Mouse (Mus musculus): ENCODE measurements at regions not wholly inside any gene's neighbourhood (a gene's known extent, or its start where the extent isn't known, plus 50 kb on each side); places are given as distances from the start of the nearest gene placed in this dataset.

DNA sequence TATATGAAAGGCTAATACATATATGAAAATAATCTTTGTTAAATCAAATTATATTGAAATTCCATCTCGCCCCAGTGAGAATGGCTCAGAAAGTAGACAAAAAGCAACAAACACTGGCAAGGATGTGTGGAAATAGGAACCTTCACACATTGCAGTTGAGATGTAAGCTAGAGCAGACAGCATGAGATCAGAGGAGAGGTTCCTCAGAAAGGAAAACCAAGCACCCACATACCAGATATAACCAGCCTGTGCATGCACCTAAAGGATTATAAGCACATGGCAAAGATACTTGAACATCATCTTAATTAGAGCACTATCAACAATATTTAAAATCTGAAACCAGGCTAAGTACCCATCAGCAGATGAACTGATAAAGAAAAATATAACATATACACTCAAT is 60.6 kb upstream of the Sstr4 start:
- Histone ChIP-seq H3K36me3 (ENCODE audit: control insufficient read depth in 1 of 2, insufficient read depth in 2 of 2, low read length in 2 of 2) (no peaks in the 10 kb centered on the region), H3K79me2 (ENCODE audit: control insufficient read depth, insufficient read depth, low read length, poor library complexity) (no peaks in the 10 kb centered on the region), H3K9me3 (replicated peaks; ENCODE audit: insufficient read depth, low read length) (no peaks in the 10 kb centered on the region), H3K9ac (ENCODE audit: control insufficient read depth, low read depth, low read length, poor library complexity, severe bottlenecking) (no peak overlapping the region), H3K27ac (ENCODE audit: control insufficient read depth, low read depth, low read length) (no peak overlapping the region), H3K27me3 (ENCODE audit: control insufficient read depth in 1 of 2, insufficient read depth in 2 of 2, low read length in 2 of 2) (no peaks in the 10 kb centered on the region), H3K4me1 (ENCODE audit: control insufficient read depth in 1 of 2, insufficient read depth in 2 of 2, low read length in 2 of 2) (no peaks in the 10 kb centered on the region), H3K4me3 (ENCODE audit: control insufficient read depth in 1 of 2, insufficient read depth in 1 of 2, low read depth in 2 of 2, low read length in 2 of 2) (no peak overlapping the region)
- no peak for DNase-seq (ENCODE audit: low read depth, low spot score)
- TF ChIP-seq GATA1 (IDR thresholded peaks at IDR 0.05; ENCODE audit: low read depth, low read length) (no peak), RCOR1 (IDR thresholded peaks at IDR 0.05; ENCODE audit: low read depth, low read length) (no peak), MYC (IDR thresholded peaks at IDR 0.05; ENCODE audit: low read depth, low read length) (no peak), POLR2AphosphoS5 (IDR thresholded peaks at IDR 0.05; ENCODE audit: borderline replicate concordance, low read depth, low read length) (no peak), BHLHE40 (IDR thresholded peaks at IDR 0.05; ENCODE audit: borderline replicate concordance, low read depth, low read length) (no peak), E2F4 (IDR thresholded peaks at IDR 0.05; ENCODE audit: borderline replicate concordance, low read depth, low read length) (no peak), USF2 (IDR thresholded peaks at IDR 0.05; ENCODE audit: borderline replicate concordance in 1 of 2, insufficient read depth in 1 of 2, low read depth in 1 of 2, low read length in 2 of 2) (no peak), CHD1 (IDR thresholded peaks at IDR 0.05; ENCODE audit: low read depth, low read length) (no peak), ZKSCAN1 (IDR thresholded peaks at IDR 0.05; ENCODE audit: low read depth, low read length) (no peak), EP300 (IDR thresholded peaks at IDR 0.05; ENCODE audit: low read depth in 1 of 2, low read length in 2 of 2) (no peak), MEF2A (IDR thresholded peaks at IDR 0.05; ENCODE audit: extremely low read depth, insufficient replicate concordance, low read depth, low read length, poor library complexity, severe bottlenecking) (no peak), RAD21 (IDR thresholded peaks at IDR 0.05; ENCODE audit: low read depth, low read length) (no peak), KAT2A (conservative IDR thresholded peaks at IDR 0.05; ENCODE audit: low read depth, low read length) (no peak), CTCF (IDR thresholded peaks at IDR 0.05 in 2 of 3, conservative IDR thresholded peaks at IDR 0.05 in 1 of 3; ENCODE audit: control insufficient read depth in 1 of 3, insufficient read depth in 1 of 3, low read depth in 2 of 3, low read length in 3 of 3, poor library complexity in 1 of 3, severe bottlenecking in 1 of 3) (no peak), POLR2AphosphoS2 (IDR thresholded peaks at IDR 0.05; ENCODE audit: low read length) (no peak), MYB (IDR thresholded peaks at IDR 0.05; ENCODE audit: low read depth, low read length) (no peak), MAZ (IDR thresholded peaks at IDR 0.05; ENCODE audit: low read depth, low read length) (no peak), ZMIZ1 (IDR thresholded peaks at IDR 0.05; ENCODE audit: low read depth, low read length) (no peak), UBTF (IDR thresholded peaks at IDR 0.05; ENCODE audit: borderline replicate concordance, insufficient read depth, low read depth, low read length) (no peak)

DNA sequence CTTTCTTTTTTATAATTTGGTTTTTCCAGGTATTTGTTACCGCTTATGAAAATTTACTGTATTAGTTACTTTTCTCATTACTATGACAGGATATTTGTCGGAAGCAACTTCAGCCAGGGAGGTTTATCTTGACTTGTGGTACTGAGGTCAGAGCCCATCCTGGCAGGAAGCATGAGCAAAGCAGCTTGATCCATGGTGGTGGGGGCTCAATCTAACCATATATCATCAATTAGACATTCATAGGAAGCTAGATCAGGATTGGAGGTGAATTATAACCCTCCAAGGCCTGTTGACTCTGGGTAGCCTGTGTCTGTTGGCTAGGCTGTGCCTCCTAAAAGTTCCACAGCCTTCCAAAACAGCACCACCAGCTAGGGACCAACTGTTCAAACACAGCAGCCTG is 58.5 kb upstream of the Sstr4 start:
- Histone ChIP-seq H3K4me1 (ENCODE audit: control insufficient read depth in 1 of 2, insufficient read depth in 2 of 2, low read length in 2 of 2) (no peaks in the 10 kb centered on the region), H3K9ac (ENCODE audit: control insufficient read depth, low read depth, low read length, poor library complexity, severe bottlenecking) (no peak overlapping the region), H3K27me3 (ENCODE audit: control insufficient read depth in 1 of 2, insufficient read depth in 2 of 2, low read length in 2 of 2) (no peaks in the 10 kb centered on the region), H3K27ac (ENCODE audit: control insufficient read depth, low read depth, low read length) (no peak overlapping the region), H3K4me3 (ENCODE audit: control insufficient read depth in 1 of 2, insufficient read depth in 1 of 2, low read depth in 2 of 2, low read length in 2 of 2) (no peak overlapping the region), H3K79me2 (ENCODE audit: control insufficient read depth, insufficient read depth, low read length, poor library complexity) (no peaks in the 10 kb centered on the region), H3K36me3 (ENCODE audit: control insufficient read depth in 1 of 2, insufficient read depth in 2 of 2, low read length in 2 of 2) (no peaks in the 10 kb centered on the region), H3K9me3 (replicated peaks; ENCODE audit: insufficient read depth, low read length) (no peaks in the 10 kb centered on the region)
- TF ChIP-seq GATA1 (IDR thresholded peaks at IDR 0.05; ENCODE audit: low read depth, low read length) (no peak), JUND (IDR thresholded peaks at IDR 0.05; ENCODE audit: low read depth, low read length) (no peak)
- DNase-seq (ENCODE audit: low read depth, low spot score) = no peak
